Mouse (Mus musculus) CD4-positive naive resting alpha-beta T cell, adult 57 days (primary cell): ENCODE data around the gene Vmn1r225. TPM values are rescaled to one million over a fixed set of nuclear protein-coding genes. Genes with fewer than 3 reads are reported as not detected.

Source experiments
- total RNA-seq: library from RNA; stranded (reverse); gene quantifications from one replicate; pipeline ENCODE4 v1.2.4, GENCODE M21; 2023

The Vmn1r225 gene
- not detected for total RNA-seq

GRCm38 (mm10) chr17:20497858-20498257 lies at the start of gene Vmn1r225:
Gene Vmn1r225 (plus strand): TSS chr17:20498158.

GRCm38 (mm10) chr17:20481231-20481630 lies 16.7 kb upstream of the Vmn1r225 start, which contains the start of gene Vmn2r108:
Gene Vmn2r108 (minus strand): TSS chr17:20481331.

Other genes starting within 250 kb of the Vmn1r225 start
- gene Vmn2r106, start 212.6 kb upstream of the Vmn1r225 start, total RNA-seq, result not detected
- not detected for gene Vmn2r107, start 152.9 kb upstream of the Vmn1r225 start, total RNA-seq
- gene Vmn1r224, start 84.0 kb upstream of the Vmn1r225 start, total RNA-seq, result not detected
- not detected for gene Vmn2r108, start 16.8 kb upstream of the Vmn1r225 start, total RNA-seq
- not detected for gene Vmn2r109, start 66.6 kb downstream of the Vmn1r225 start, total RNA-seq
- not detected for gene Vmn2r110, start 98.3 kb downstream of the Vmn1r225 start, total RNA-seq
- not detected for gene Fpr-rs3, start 126.7 kb downstream of the Vmn1r225 start, total RNA-seq
- not detected for gene Vmn1r226, start 184.7 kb downstream of the Vmn1r225 start, total RNA-seq
- not detected for gene Vmn1r227, start 231.7 kb downstream of the Vmn1r225 start, total RNA-seq